Mouse (Mus musculus) gastrocnemius, adult 8-10 months (tissue): ENCODE results near the gene Zfp827. TPM values are rescaled to one million over a fixed set of nuclear protein-coding genes. Genes with fewer than 3 reads are reported as not detected.

Experiments
- DNase-seq, 2 experiments: peaks; one replicate each; pipeline ENCODE4 v3.0.0; 2022; ENCODE audit warnings: low spot score in 2 of 2
- total RNA-seq, 4 experiments: library from RNA; stranded (reverse); gene quantifications; 2 replicates each; pipeline ENCODE4 v1.2.4; 2022

Zfp827 gene
- total RNA-seq, 4 experiments from 2014 or later, result 2.8 to 4.0 (median 3.4) TPM

- no peak for DNase-seq
Measured at GRCm38 (mm10) chr8:79155556-79156161, 127.4 kb downstream of the Zfp827 start.

- no peak for DNase-seq
Measured at GRCm38 (mm10) chr8:79157366-79157765, 129.1 kb downstream of the Zfp827 start.

GRCm38 (mm10) chr8:79158357-79158756, 130.1 kb downstream of the Zfp827 start:
- no peak for DNase-seq

GRCm38 (mm10) chr8:79159397-79159796, 131.2 kb downstream of the Zfp827 start:
- no peak for DNase-seq

- no peak for DNase-seq
Measured at GRCm38 (mm10) chr8:79160302-79160701, 132.1 kb downstream of the Zfp827 start.

- no peak for DNase-seq
Measured at GRCm38 (mm10) chr8:79161172-79161778, 133.0 kb downstream of the Zfp827 start.

- peak; percentile 41 to 47 for DNase-seq
Measured at GRCm38 (mm10) chr8:79162533-79163308, 134.5 kb downstream of the Zfp827 start.

- DNase-seq, result no peak
Measured at GRCm38 (mm10) chr8:79164336-79164735, 136.1 kb downstream of the Zfp827 start.

- DNase-seq, result no peak
Measured at GRCm38 (mm10) chr8:79165276-79165675, 137.0 kb downstream of the Zfp827 start.

- DNase-seq, result no peak
Measured at GRCm38 (mm10) chr8:79173606-79174005, 145.4 kb downstream of the Zfp827 start.

- no peak for DNase-seq
Measured at GRCm38 (mm10) chr8:79175991-79176390, 147.8 kb downstream of the Zfp827 start.

GRCm38 (mm10) chr8:79179678-79180077, 151.4 kb downstream of the Zfp827 start:
- no peak for DNase-seq

- no peak for DNase-seq
Measured at GRCm38 (mm10) chr8:79185488-79185887, 157.3 kb downstream of the Zfp827 start.

- DNase-seq, result no peak
Measured at GRCm38 (mm10) chr8:79190071-79190470, 161.8 kb downstream of the Zfp827 start.

GRCm38 (mm10) chr8:79196481-79196880, 168.2 kb downstream of the Zfp827 start:
- DNase-seq, result no peak

GRCm38 (mm10) chr8:79198675-79199074, 170.4 kb downstream of the Zfp827 start:
- DNase-seq, result no peak

- no peak for DNase-seq
Measured at GRCm38 (mm10) chr8:79201446-79202147, 173.4 kb downstream of the Zfp827 start.

- peak in 1 of 2 experiments; percentile 7 for DNase-seq
Measured at GRCm38 (mm10) chr8:79206895-79207294, 178.7 kb downstream of the Zfp827 start.

- no peak for DNase-seq
Measured at GRCm38 (mm10) chr8:79208181-79208580, 179.9 kb downstream of the Zfp827 start.

- DNase-seq, result peak in 1 of 2 experiments; percentile 25
Measured at GRCm38 (mm10) chr8:79208691-79209640, 180.7 kb downstream of the Zfp827 start.
